Mouse (Mus musculus): Measurements from ENCODE around the gene Lrrc36.

Gene Lrrc36

DNA sequence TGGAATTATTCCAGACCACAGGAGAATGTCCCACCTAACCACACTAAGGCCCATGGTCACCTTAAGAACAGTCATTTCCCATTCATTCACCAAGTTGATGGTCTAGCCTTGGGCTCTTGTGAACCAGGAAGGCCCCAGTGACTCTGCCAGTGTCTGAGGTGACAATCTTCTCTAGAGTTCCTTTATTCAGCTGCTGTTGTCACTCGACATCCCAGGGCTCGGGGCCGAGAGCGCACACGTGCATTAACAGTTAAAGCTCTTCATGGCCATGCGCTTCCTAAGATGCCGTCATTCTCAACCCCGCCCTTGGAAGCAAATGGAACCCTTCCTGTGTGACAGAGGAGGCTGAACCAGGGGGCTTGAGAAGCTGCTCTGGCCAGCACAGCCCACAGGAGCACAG, 68.8 kb downstream of the Lrrc36 start:
- DNase-seq (ENCODE audit: low read depth, low spot score): no peak

GRCm38 (mm10) chr8:105483212-105484029, 70.0 kb downstream of the Lrrc36 start:
- DNase-seq (ENCODE audit: low read depth, low spot score): peak; percentile 39

- DNase-seq (ENCODE audit: low read depth, low spot score): no peak
Observed at GRCm38 (mm10) chr8:105484030-105484368, 70.6 kb downstream of the Lrrc36 start.

- no peak for DNase-seq (ENCODE audit: low read depth, low spot score)
Observed at GRCm38 (mm10) chr8:105484392-105484791, 71.0 kb downstream of the Lrrc36 start.

GRCm38 (mm10) chr8:105488082-105488481, 74.7 kb downstream of the Lrrc36 start:
- DNase-seq (ENCODE audit: low read depth, low spot score): no peak

DNA sequence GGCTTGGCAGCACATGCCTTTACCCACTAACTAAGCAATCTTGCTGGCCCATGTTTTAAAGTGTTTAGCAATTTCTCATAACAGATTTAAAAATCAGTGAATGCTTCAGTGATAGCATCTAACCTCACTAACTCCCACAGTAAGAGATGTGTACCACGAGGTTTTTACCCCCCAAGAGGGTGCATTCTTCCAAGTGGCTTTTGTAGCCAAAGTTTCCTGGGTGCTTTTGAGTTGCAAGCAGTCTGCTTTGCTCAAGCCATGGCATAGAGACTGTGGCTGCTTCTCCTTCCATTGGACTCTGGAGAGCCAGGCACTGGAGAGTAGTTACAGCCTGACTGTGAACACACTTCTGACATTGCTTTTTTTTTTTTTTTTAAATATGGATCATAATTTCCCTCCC, 75.9 kb downstream of the Lrrc36 start:
- no peak for DNase-seq (ENCODE audit: low read depth, low spot score)

DNA sequence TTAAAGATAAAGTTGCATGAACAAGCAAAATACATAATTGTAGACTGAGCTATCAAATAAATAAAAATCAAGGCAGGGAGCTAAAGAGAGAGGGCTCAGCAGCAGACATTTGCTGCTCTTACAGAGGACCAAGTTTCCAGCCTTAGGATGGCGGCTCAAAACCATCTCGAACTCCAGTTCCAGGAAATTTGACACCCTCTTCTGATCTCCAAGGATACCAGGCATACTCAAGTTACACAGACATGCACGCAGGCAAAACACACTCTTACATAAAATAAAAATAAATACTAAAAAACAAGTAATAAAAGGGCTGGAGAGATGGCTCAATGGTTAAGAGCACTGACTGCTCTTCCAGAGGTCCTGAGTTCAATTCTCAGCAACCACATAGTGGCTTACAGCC, 80.1 kb downstream of the Lrrc36 start:
- DNase-seq (ENCODE audit: low read depth, low spot score): no peak

DNA sequence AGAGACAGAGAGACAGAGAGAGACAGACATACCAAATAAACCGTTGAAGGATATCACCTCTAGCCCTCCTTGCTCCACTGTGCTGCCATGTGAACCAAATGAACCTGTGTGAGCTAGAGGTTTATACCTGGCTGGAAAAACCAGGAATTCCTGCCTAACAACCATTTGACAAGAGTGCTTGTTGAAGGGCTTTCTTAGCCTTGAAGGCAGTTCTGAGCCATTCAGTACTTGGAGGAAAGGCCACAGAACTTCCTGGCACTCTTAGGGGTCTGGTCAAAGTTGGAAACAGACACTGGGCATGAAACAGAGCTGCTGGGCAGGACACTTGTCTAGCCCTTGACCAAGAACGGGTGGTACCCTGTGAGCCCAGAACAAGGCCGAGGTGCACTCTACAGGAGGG, 81.2 kb downstream of the Lrrc36 start:
- no peak for DNase-seq (ENCODE audit: low read depth, low spot score)

- peak; percentile 32 for DNase-seq (ENCODE audit: low read depth, low spot score)
Observed at GRCm38 (mm10) chr8:105495350-105496302, 82.3 kb downstream of the Lrrc36 start.

DNA sequence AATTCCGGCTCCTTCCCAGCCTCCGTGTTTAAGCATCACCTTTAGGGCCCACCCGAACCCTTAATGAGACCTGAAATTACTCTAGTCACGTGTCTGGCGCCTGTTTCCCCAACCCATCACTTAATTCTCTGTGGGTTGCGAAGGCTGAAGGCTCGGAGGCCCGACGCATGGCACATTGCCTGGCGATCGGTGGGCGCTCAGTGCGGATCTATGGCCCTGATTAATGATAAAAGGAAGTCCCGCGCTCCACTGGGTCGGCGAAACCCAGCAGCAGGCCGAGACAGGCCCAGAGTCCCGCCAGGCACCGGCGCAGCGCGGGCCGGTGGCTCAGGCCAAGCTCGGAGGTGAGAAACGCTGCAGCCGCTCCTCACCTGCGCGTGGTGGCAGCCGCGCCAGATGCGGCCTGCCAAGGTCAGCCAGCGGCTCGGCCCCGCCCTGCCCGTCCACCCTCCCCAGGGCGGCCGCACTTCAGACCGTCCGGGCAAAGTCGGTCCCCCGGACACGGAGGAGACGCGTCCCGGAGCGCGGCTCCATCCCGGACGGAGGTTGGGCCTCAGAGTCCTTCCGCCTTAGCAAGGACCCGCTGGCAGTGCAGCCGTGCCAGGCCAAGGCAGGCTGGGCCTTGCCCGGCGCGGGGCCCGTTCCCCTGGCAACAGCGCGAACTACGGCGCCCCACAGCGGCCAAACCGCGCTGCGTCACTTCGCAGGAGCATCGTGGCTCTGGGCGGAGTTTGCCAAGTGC, 83.2 kb downstream of the Lrrc36 start, which contains the start of gene Zdhhc1:
Zdhhc1 (minus strand) TSS at position 464 of the 742 bp plus-strand sequence.
- peak; percentile 95 for DNase-seq (ENCODE audit: low read depth, low spot score)

DNA sequence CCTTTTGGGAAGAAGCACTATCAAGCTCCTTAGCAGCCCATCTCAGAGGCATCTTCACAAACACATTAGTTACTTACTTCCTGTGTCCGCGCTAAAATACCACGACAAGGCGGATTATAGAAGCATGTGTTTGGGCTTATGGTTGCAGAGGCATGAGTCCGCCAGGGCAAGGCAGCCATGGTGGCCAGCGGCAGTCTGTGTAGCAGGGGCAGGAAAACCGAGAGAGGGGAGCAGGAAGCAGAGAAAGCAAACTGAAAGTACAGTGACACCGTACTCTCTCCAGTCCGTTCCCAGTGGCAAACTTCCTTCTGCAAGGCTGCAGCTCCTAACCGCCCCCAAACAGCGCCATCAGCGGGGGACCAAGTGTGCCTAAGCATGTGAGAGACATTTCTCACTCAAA, 86.4 kb downstream of the Lrrc36 start:
- DNase-seq (ENCODE audit: low read depth, low spot score): no peak

GRCm38 (mm10) chr8:105504617-105505016, 91.2 kb downstream of the Lrrc36 start:
- no peak for DNase-seq (ENCODE audit: low read depth, low spot score)

- no peak for DNase-seq (ENCODE audit: low read depth, low spot score)
Observed at GRCm38 (mm10) chr8:105506977-105507376, 93.6 kb downstream of the Lrrc36 start.

- DNase-seq (ENCODE audit: low read depth, low spot score): no peak
Observed at GRCm38 (mm10) chr8:105508758-105509157, 95.4 kb downstream of the Lrrc36 start.

DNA sequence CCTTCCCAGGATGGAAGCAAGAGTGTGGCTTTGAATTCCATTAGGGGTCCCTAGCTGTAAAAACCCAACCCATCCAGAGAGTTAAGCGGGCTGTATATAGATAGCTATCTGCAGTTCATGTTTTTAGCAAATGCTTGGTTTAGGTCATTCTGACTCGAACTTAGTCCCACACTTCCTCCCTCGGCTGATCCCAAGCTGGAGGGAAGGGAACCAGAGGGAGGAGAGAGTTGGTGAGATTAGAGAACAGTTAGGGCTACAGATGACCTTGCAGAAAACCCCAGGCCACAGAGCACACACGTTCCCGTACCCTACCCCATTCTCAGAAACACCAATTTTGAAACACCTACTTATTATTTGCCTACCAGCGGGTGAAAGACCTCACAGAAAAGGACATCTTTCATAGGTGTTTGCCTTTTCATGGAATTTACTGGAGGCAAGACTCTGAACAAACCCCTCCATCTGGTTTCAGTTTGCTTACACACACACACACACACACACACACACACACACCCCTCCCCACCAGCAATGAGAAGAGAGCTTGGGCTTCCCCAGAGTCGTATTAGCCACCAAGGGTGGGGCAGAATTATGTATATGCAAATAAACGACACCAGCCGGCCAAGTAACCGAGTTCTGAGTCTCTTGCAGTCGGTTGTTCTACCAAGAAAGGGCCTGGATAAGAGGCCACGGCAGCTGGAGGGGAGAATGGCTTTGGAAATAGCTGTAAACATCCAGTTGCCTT, 96.8 kb downstream of the Lrrc36 start:
- no peak for DNase-seq (ENCODE audit: low read depth, low spot score)
